Mouse (Mus musculus): ENCODE measurements around the gene Olfr972. TPM values are rescaled to one million over a fixed set of nuclear protein-coding genes. Genes with fewer than 3 reads are reported as not detected.

The Olfr972 gene
- polyA plus RNA-seq (2021; fragmentation: Nextera tagmentation), result not detected in 2 replicates
- long read RNA-seq, experiment 1, result 0 reads
- long read RNA-seq, experiment 2, result 0 reads

GRCm38 (mm10) chr9:39866122-39866521, at the start of gene Olfr972:
Gene Olfr972 (plus strand): TSS chr9:39866422.

GRCm38 (mm10) chr9:39836576-39836975, 29.6 kb upstream of the Olfr972 start, which contains the start of gene Olfr971:
Gene Olfr971 (plus strand): TSS chr9:39836876.

GRCm38 (mm10) chr9:39907036-39907435, 40.8 kb downstream of the Olfr972 start, which contains the start of gene Olfr229:
Gene Olfr229 (plus strand): TSS chr9:39907336.

Other genes with a start within 250 kb of the Olfr972 start
- not detected in 2 replicates for gene Olfr960, start 245.0 kb upstream of the Olfr972 start, polyA plus RNA-seq (2021; fragmentation: Nextera tagmentation)
- gene Olfr961, start 221.3 kb upstream of the Olfr972 start, polyA plus RNA-seq (2021; fragmentation: Nextera tagmentation), result not detected in 2 replicates
- not detected in 2 replicates for gene Olfr963, start 199.2 kb upstream of the Olfr972 start, polyA plus RNA-seq (2021; fragmentation: Nextera tagmentation)
- not detected in 2 replicates for gene Olfr149, start 159.3 kb upstream of the Olfr972 start, polyA plus RNA-seq (2021; fragmentation: Nextera tagmentation)
- gene Olfr965, start 155.1 kb upstream of the Olfr972 start, polyA plus RNA-seq (2021; fragmentation: Nextera tagmentation), result not detected in 2 replicates
- gene Olfr150, start 135.4 kb upstream of the Olfr972 start, polyA plus RNA-seq (2021; fragmentation: Nextera tagmentation), result not detected in 2 replicates
- gene Olfr967, start 120.2 kb upstream of the Olfr972 start, polyA plus RNA-seq (2021; fragmentation: Nextera tagmentation), result not detected in 2 replicates
- not detected in 2 replicates for gene Olfr968, start 83.2 kb upstream of the Olfr972 start, polyA plus RNA-seq (2021; fragmentation: Nextera tagmentation)
- gene Olfr969, start 75.5 kb upstream of the Olfr972 start, polyA plus RNA-seq (2021; fragmentation: Nextera tagmentation), result not detected in 2 replicates
- not detected in 2 replicates for gene Olfr970, start 57.6 kb upstream of the Olfr972 start, polyA plus RNA-seq (2021; fragmentation: Nextera tagmentation)
- not detected in 2 replicates for gene Olfr971, start 29.5 kb upstream of the Olfr972 start, polyA plus RNA-seq (2021; fragmentation: Nextera tagmentation)
- gene Olfr229, start 40.9 kb downstream of the Olfr972 start, polyA plus RNA-seq (2021; fragmentation: Nextera tagmentation), result not detected in 2 replicates
- not detected in 2 replicates for gene Olfr974, start 71.1 kb downstream of the Olfr972 start, polyA plus RNA-seq (2021; fragmentation: Nextera tagmentation)
- gene Olfr975, start 85.6 kb downstream of the Olfr972 start, polyA plus RNA-seq (2021; fragmentation: Nextera tagmentation), result not detected in 2 replicates
- not detected in 2 replicates for gene Olfr976, start 94.7 kb downstream of the Olfr972 start, polyA plus RNA-seq (2021; fragmentation: Nextera tagmentation)
- gene Olfr978, start 125.7 kb downstream of the Olfr972 start, polyA plus RNA-seq (2021; fragmentation: Nextera tagmentation), result not detected in 2 replicates
- gene Olfr979, start 137.0 kb downstream of the Olfr972 start, polyA plus RNA-seq (2021; fragmentation: Nextera tagmentation), result not detected in 2 replicates
- not detected in 2 replicates for gene Olfr980, start 143.2 kb downstream of the Olfr972 start, polyA plus RNA-seq (2021; fragmentation: Nextera tagmentation)
- gene Olfr981, start 155.0 kb downstream of the Olfr972 start, polyA plus RNA-seq (2021; fragmentation: Nextera tagmentation), result not detected in 2 replicates
- not detected in 2 replicates for gene Olfr982, start 207.4 kb downstream of the Olfr972 start, polyA plus RNA-seq (2021; fragmentation: Nextera tagmentation)
- not detected in 2 replicates for gene Olfr983, start 227.2 kb downstream of the Olfr972 start, polyA plus RNA-seq (2021; fragmentation: Nextera tagmentation)
- not detected in 2 replicates for gene Olfr984, start 247.8 kb downstream of the Olfr972 start, polyA plus RNA-seq (2021; fragmentation: Nextera tagmentation)